Mouse (Mus musculus) midbrain, embryonic 12.5 days (tissue): ENCODE measurements around the gene Ank2. TPM values are rescaled to one million over a fixed set of nuclear protein-coding genes. Genes with fewer than 3 reads are reported as not detected.
"Not testable (repeated sequence)": the region's sequence is repeated elsewhere in the genome, so short reads cannot be mapped to it uniquely, and the experiment has no call there.

Experiments
- ATAC-seq: fragments of 200-750 bp; cut with Nextera tagmentation; 2 replicates; pipeline ENCODE4 v1.8.0; 2017; ENCODE audit warnings: low read depth, moderate TSS enrichment, moderate library complexity; ENCODE audit not compliant: low FRiP score
- H3K27ac ChIP-seq: fragments of 300-500 bp; sonication (generic); replicated peaks from 2 replicates; pipeline ENCODE4 v1.5.1; 2016; ENCODE audit warnings: mild to moderate bottlenecking
- H3K27me3 ChIP-seq: fragments of 300-500 bp; sonication (generic); 2 replicates; pipeline ENCODE4 v1.6.1; 2016; ENCODE audit warnings: mild to moderate bottlenecking
- H3K36me3 ChIP-seq: fragments of 300-500 bp; sonication (generic); 2 replicates; pipeline ENCODE4 v1.6.1; 2016
- H3K4me1 ChIP-seq: fragments of 300-500 bp; sonication (generic); 2 replicates; pipeline ENCODE4 v1.6.1; 2016
- H3K4me2 ChIP-seq: fragments of 300-500 bp; sonication (generic); replicated peaks from 2 replicates; pipeline ENCODE4 v1.6.1; 2016; ENCODE audit warnings: mild to moderate bottlenecking, moderate library complexity
- H3K4me3 ChIP-seq: fragments of 300-500 bp; sonication (generic); 2 replicates; pipeline ENCODE4 v1.5.1; 2016; ENCODE audit warnings: mild to moderate bottlenecking
- H3K9ac ChIP-seq: fragments of 300-500 bp; sonication (generic); replicated peaks from 2 replicates; pipeline ENCODE4 v1.6.1; 2016; ENCODE audit warnings: mild to moderate bottlenecking, moderate library complexity
- H3K9me3 ChIP-seq: fragments of 300-500 bp; sonication (generic); 2 replicates; pipeline ENCODE4 v1.6.1; 2016; ENCODE audit warnings: mild to moderate bottlenecking
- WGBS: fragments of 180-500 bp; shearing (Covaris S2); methylation state at CpG from one replicate; pipeline ENCODE4 v1.1.7; 2016; 5-methylcytosine and 5-hydroxymethylcytosine counted together
- polyA plus RNA-seq: library from polyadenylated mRNA; unstranded; fragments of >200 nt; fragmentation: Nextera tagmentation; extraction: Ambion mirVana; gene quantifications from 2 replicates; pipeline ENCODE4 v1.2.1, GENCODE M21; 2016

The Ank2 gene
- polyA plus RNA-seq, 1 experiment from 2014 or later, result 141 TPM

DNA sequence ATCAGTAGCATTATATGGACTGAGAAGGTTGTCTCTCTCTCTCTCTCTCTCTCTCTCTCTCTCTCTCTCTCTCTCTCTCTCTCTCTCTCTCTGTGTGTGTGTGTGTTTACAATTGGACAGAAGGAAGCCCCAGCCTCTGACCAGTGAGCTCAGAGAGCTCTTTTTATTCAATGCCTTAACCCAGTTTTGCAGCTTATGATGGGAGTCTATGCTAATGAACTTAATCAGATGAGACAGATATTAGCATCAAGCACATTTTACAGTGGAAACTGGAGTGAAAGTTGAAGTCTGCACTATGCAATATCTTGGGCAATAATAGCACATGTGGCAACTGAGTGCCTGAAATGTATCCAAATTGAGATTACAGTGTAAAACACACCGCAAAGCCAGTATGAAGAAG, 16.1 kb upstream of the Ank2 start:
- Histone ChIP-seq H3K36me3 (no peaks in the 10 kb centered on the region), H3K4me3 (no peak overlapping the region), H3K9me3 (no peaks in the 10 kb centered on the region), H3K4me1 (no peaks in the 10 kb centered on the region), H3K27me3 (no peaks in the 10 kb centered on the region), H3K9ac (no peak overlapping the region), H3K27ac (no peak overlapping the region), H3K4me2 (no peak overlapping the region)
- WGBS, result 94% methylated on average over 1 of the region's 1 CpGs
- ATAC-seq, result no peak

DNA sequence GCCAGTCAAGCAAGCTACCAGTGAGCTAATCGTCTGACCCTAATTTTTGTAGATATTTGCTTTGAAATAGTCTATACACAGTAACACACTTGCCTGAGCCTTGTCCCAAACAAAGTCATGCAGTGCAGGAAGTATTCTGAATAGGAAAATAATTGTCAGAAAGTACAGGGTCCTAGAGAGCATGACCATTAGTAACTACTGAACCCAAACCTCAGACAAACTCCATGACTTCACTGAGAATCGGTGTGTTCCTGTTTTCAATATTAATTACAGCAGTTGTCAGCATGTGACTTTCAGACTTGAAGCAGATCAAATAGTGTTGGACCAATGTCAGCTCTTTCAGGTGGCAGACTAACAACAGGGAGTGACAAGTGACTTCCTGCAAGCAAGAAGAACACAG, 14.5 kb upstream of the Ank2 start:
- Histone ChIP-seq H3K9ac (no peak overlapping the region), H3K4me1 (no peaks in the 10 kb centered on the region), H3K9me3 (no peaks in the 10 kb centered on the region), H3K27me3 (no peaks in the 10 kb centered on the region), H3K4me2 (no peak overlapping the region), H3K36me3 (no peaks in the 10 kb centered on the region), H3K4me3 (no peak overlapping the region), H3K27ac (no peak overlapping the region)
- no peak for ATAC-seq
- 83% methylated on average over 2 of the region's 2 CpGs for WGBS

DNA sequence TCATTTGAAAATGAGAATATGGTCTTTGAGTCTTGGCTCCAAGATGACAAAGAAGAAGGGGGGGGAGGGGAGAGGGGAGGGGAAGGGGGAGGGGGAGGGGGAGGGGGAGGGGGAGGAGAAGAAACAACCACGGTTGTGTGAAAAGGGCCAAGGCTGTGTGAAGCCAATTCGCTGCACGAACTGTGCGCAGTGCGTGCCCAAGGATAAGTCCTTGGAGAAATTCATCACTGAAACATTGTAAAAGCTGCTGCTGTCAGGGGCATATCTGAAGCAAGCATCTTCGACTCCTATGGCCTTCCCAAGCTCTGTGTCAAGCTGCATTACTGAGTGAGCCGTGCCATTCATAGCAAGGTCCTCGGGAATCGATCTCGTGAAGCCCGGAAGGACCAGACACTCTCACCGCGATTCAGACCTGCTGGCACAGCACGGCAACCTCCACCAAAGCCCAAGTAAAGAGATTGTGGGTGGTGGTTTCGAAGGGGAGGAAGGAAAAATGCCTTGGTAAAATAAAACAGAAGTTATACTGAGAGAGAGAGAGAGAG, 13.7 kb upstream of the Ank2 start:
- Histone ChIP-seq H3K27ac (no peak overlapping the region), H3K4me1 (no peaks in the 10 kb centered on the region), H3K36me3 (no peaks in the 10 kb centered on the region), H3K4me2 (no peak overlapping the region), H3K4me3 (no peak overlapping the region), H3K9me3 (no peaks in the 10 kb centered on the region), H3K9ac (no peak overlapping the region), H3K27me3 (no peaks in the 10 kb centered on the region)
- no peak for ATAC-seq
- WGBS, result 71% methylated on average over 15 of the region's 15 CpGs

DNA sequence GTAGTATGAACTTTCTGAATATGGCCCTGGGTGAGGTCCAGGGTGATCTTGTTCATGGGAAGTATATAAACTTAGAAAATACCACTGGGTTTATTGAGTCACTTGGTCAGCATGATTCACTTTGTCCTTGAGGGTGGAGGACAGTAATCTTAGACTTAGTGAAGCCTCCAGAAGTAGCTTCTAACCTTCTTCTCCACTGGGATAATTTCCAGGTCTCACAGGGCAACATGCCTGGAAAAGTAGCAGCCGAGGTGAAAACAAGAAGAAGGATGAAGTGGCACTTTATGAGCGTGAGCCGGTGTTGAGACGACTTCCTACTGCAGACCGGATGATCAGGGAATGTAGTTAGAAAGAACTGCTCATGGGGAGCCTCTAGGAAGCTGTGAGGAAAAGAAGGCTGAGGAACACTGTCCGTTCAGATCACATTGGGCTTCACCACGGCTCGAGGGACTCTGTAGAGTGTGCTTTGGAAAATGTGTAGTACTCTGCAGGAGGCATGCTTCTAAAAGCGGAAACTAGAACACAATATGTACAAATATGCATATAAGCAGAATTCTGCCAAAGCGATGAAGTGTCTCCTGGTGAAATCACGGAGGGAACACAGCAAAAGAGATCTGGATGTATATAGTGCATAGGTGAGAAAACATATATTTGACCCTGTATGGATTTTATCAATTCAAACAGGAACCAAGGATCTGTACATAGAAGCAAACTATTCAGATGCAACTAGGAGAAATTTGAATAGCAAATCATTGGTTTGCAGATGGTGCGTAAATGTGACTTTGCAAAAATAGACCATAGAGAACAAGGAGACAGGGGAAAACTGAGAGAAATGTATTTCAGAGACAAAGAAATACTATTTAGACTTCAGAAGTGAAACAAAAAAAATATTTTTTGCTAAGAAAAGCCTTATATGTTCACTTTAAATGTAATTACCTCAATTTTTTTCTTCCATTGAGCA, 12.9 kb upstream of the Ank2 start:
- 85% methylated on average over 12 of the region's 12 CpGs for WGBS
- H3K4me3 ChIP-seq, result no peak overlapping the region
- H3K4me2 ChIP-seq, result no peak overlapping the region
- H3K27me3 ChIP-seq, result no peaks in the 10 kb centered on the region
- H3K27ac ChIP-seq, result no peak overlapping the region
- no peak for ATAC-seq
- H3K9me3 ChIP-seq, result no peaks in the 10 kb centered on the region
- no peaks in the 10 kb centered on the region for H3K36me3 ChIP-seq
- H3K4me1 ChIP-seq, result no peaks in the 10 kb centered on the region
- no peak overlapping the region for H3K9ac ChIP-seq

DNA sequence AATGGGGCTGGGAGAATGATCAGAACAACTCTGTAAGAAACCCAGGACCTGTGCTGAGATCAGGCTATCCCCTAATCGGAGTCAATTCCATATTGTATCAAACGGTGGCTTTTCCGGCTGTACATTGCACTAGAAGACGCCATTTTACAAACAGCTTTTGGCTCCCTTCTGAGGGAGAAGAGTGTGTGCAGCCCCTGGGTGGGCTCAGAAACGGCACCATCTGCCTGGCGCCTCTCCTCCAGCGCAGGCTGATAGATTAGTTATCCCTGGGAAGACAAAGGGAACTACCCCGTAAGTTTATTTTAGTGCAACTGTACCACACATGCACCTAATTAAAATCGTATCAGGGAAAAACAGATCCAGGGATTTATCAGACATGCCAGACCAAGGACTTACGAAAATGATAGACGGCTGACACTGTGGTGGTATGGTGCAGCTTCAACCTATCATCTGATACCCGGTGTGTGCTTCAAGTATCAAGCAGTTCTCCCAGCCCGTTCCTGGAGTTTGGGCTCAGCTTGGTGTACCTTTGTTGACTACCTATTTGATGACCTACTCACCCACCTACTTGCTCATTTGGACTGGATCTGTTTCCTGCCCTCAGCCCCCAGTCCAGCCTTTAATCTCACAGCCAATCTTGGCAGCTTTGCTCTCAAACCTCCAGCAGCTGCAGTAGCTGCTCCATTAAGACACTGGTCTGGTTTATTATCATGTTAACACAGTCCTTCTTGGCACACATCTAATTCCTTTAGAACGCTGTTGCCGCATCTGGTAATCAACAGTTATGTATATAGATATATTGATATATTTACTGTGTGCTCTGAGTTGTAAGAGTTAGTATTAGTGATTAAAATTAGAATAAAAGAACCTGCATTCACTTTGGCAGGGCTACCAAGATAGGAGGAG, 9.0 kb upstream of the Ank2 start:
- H3K27ac ChIP-seq, result 0 out of 2 replicates have a peak overlapping the region, but pooled peaks have one; percentile 30
- H3K9ac ChIP-seq, result no peak overlapping the region
- H3K4me1 ChIP-seq, result no peaks in the 10 kb centered on the region
- no peaks in the 10 kb centered on the region; the same call in 1 of the 2 replicates for H3K27me3 ChIP-seq
- no peaks in the 10 kb centered on the region for H3K9me3 ChIP-seq
- 79% methylated on average over 15 of the region's 15 CpGs for WGBS
- no peak overlapping the region for H3K4me2 ChIP-seq
- no peak overlapping the region for H3K4me3 ChIP-seq
- ATAC-seq, result no peak
- no peaks in the 10 kb centered on the region for H3K36me3 ChIP-seq

DNA sequence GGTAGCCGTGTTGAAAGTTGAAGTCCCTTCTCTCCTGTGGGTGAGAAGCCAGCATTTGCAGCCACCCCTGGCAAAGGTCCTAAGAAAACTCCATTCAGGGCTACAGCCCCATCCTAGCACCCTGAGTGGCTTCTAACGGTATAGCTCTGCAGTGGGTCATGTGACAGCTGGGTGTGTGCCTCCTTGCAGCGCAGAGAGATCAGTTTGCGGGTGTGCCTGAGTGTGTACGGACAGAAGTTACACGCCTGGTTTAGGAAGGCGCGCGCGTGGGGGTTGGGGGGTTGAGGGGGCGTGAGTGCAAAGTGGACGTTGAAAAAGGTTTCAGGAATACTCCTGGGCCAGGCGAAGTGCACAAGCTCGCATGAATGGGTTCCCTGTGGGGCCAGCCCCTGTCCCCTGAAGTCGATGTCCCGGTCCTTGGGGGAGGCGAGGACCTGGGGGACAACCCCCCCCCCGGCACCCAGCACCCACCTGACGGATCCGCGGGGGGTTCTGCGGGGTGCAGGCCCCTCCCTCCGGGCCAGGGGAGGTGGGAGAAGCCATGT, 881 bp downstream of the Ank2 start:
- Histone ChIP-seq H3K4me2 (peak overlapping the region; percentile 100), H3K4me1 (peaks cover 8% of the 10 kb centered on the region; the same call in 1 of the 2 replicates), H3K4me3 (peak overlapping the region; percentile 64), H3K9me3 (no peaks in the 10 kb centered on the region), H3K36me3 (no peaks in the 10 kb centered on the region), H3K27ac (no peak overlapping the region), H3K27me3 (peaks cover 38% of the 10 kb centered on the region), H3K9ac (peak overlapping the region; percentile 77)
- WGBS, result 3% methylated on average over 23 of the region's 23 CpGs
- peak; percentile 86 for ATAC-seq

DNA sequence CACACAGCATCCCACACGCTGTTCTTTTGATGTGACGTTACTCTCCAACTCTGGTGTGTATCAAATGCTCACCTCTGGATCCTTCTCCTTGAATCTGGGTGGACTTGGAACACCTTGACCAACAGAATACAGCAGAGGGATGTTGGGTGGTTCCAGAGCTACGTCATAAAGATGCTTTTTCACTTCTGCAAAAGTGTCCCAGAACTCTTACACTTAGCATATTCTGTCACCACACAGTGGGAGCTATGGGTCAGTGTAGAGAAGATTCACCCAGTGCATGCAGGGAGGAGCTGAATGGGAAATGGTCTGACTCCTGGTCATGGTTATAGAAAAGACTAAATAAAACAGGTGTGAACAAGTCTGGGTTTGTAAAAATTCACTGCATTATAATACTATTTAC, 6.5 kb downstream of the Ank2 start:
- H3K4me2 ChIP-seq, result no peak overlapping the region
- no peaks in the 10 kb centered on the region for H3K4me1 ChIP-seq
- no peak overlapping the region for H3K9ac ChIP-seq
- no peak overlapping the region for H3K4me3 ChIP-seq
- no peaks in the 10 kb centered on the region for H3K9me3 ChIP-seq
- H3K36me3 ChIP-seq, result no peaks in the 10 kb centered on the region
- 90% methylated on average over 3 of the region's 3 CpGs for WGBS
- no peak for ATAC-seq
- no peak overlapping the region for H3K27ac ChIP-seq
- H3K27me3 ChIP-seq, result peaks cover 2% of the 10 kb centered on the region

DNA sequence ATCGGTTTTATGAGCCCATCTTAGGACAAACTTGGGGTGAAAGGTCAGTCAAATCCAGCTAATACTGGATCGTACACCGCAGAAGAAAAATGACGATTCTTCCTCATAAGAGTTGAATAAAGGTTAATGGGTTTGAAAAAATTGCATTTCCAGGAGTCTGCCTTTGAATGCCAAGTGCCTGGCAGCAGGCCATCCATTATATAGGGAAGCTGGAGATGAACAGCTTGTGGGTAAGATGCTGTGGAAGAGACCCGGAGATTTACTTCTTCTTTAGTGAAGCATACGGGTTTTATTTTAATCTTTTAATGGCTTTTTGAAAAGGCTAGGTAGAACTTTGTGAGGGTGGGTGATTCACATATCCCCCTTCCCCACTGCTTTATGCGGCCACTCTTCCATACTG, 11.8 kb downstream of the Ank2 start:
- Histone ChIP-seq H3K4me2 (no peak overlapping the region), H3K4me1 (peaks cover 11% of the 10 kb centered on the region; the same call in 1 of the 2 replicates), H3K27ac (no peak overlapping the region), H3K36me3 (no peaks in the 10 kb centered on the region), H3K4me3 (no peak overlapping the region), H3K27me3 (no peaks in the 10 kb centered on the region; the same call in 1 of the 2 replicates), H3K9me3 (no peaks in the 10 kb centered on the region), H3K9ac (no peak overlapping the region)
- no peak for ATAC-seq
- WGBS, result 65% methylated on average over 7 of the region's 7 CpGs

DNA sequence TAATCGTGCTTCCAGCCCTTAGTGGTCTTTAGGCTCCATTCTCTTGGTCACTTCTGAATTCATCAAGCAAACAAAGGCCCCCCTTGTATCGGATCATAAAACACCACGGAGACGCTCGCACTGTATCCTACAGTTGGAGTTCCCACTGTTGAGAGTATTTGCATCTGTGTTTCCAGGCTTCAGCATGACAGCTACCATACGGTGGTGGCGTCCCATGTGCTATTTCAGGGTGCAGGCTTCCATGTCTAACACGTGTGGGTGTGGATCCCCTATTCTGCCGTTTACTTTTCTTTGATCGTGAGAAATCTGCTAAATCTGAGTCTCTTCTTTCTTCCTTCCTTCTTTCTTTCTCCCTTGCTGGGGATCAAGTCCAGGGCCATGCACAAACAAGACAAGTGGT, 14.0 kb downstream of the Ank2 start:
- Histone ChIP-seq H3K36me3 (no peaks in the 10 kb centered on the region), H3K9me3 (no peaks in the 10 kb centered on the region), H3K9ac (no peak overlapping the region), H3K4me3 (no peak overlapping the region), H3K27me3 (no peaks in the 10 kb centered on the region; the same call in 1 of the 2 replicates), H3K27ac (no peak overlapping the region), H3K4me2 (no peak overlapping the region), H3K4me1 (peaks cover 11% of the 10 kb centered on the region; the same call in 1 of the 2 replicates)
- 81% methylated on average over 10 of the region's 10 CpGs for WGBS
- no peak for ATAC-seq

DNA sequence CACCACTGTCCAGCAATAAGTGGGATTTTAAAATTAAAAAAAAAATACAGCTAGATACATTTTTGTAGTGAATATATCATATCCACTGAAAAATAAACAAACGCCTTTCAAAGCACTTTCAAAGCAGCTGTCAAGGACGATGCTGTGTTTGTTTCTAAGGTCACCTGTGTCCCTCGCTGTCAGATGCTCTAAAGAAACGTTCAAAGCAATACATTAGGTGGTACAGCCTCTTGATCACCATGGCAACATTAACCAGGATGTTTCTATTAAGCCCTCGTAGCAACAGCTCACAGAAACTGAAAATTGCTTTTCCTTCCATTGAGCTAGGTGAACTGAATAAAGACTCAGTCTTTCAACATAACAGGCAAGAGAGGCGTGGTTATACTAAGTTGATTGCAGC, 17.5 kb downstream of the Ank2 start:
- Histone ChIP-seq H3K4me3 (no peak overlapping the region), H3K9ac (no peak overlapping the region), H3K27me3 (no peaks in the 10 kb centered on the region; the same call in 1 of the 2 replicates), H3K4me2 (no peak overlapping the region), H3K4me1 (peaks cover 7% of the 10 kb centered on the region; the same call in 1 of the 2 replicates), H3K27ac (no peak overlapping the region), H3K9me3 (no peaks in the 10 kb centered on the region), H3K36me3 (no peaks in the 10 kb centered on the region)
- no peak for ATAC-seq
- 57% methylated on average over 6 of the region's 6 CpGs for WGBS

DNA sequence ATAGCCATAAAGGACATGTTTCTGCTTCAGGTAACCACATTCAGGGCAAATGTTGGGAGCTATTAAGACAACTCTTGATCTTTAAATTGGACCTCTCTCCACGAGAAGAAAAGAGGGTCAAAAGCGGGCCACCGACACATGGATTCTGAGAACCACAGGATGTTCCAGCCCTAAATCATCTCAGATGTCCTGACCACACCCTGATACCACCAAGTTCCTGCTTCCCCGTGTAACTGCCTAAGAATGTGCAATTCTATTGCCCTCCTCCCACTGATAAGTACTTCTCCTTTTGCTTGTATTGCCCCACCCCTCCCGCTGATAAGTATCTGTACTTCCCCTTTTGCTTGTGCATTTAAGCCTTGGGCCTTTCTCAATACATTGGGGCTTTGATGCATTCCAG, 18.8 kb downstream of the Ank2 start:
- H3K9ac ChIP-seq, H3K27me3 ChIP-seq, H3K4me3 ChIP-seq, H3K36me3 ChIP-seq, H3K9me3 ChIP-seq, H3K27ac ChIP-seq, ATAC-seq, H3K4me2 ChIP-seq, H3K4me1 ChIP-seq: not testable (repeated sequence)
- 85% methylated on average over 5 of the region's 5 CpGs for WGBS
